Mouse (Mus musculus): ENCODE data around the gene Zdhhc3. TPM values are rescaled to one million over a fixed set of nuclear protein-coding genes. Genes with fewer than 3 reads are reported as not detected.
A peak's percentile ranks its signal among the peaks of the same experiment; 100 is the strongest.

Gene Zdhhc3
- polyA plus RNA-seq (2016; fragmentation: Nextera tagmentation; extraction: Ambion mirVana) = 76.8 and 83.4 TPM in 2 replicates

DNA sequence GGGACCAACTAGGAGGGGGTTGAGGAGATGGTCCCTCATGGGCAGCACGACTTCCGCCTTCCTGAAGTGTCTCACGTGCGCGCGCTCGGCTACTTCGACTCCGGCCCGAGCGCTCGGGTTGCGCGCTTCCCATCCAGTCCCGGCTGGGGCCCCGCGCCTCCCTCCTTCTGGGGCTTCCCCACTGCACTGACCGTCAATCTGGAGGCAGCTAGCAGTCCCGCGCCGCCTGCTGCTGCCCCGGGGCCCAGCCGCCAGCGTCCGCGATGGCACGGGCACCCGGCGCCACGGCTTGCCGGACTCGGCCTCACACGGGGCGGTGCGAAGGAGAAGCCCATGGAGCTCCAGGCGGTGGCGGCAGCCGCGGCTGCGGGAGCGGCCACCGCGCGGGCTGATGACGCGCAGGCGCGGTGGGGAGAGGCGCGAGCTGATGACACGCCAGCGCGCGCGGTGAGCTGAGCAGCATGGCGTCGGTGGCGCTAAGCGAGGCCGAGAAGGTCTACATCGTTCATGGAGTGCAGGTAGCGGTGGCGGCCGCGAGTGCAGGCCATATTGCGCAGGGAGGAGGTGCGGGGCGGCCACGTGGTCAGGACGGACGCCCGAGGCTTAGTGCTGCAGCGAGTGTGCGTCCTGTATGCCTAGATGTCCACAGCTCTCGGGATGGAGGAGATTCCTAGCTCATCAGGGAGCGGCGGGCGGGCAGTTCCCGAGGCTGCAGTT is at the start of gene Zdhhc3, which contains the start of gene Exosc7:
Gene Zdhhc3 (minus strand): TSS at position 401 of the 717 bp plus-strand sequence.
Gene Exosc7 (plus strand): TSS at position 411 of the 717 bp plus-strand sequence.
- WGBS = under 1% methylated on average over 79 of the region's 79 CpGs
- peak; percentile 90 for DNase-seq (ENCODE audit: low spot score)
- peak within 1 kb of the TSS; percentile 99 for H3K27ac ChIP-seq
- peak within 1 kb of the TSS; percentile 96 for H3K4me3 ChIP-seq
- peaks cover 24% of the 10 kb centered on the region for H3K4me1 ChIP-seq (replicated peaks)
- peaks cover 36% of the 10 kb centered on the region for H3K36me3 ChIP-seq
- no peaks in the 10 kb centered on the region for H3K27me3 ChIP-seq (ENCODE audit: insufficient read depth, poor library complexity, severe bottlenecking)
- H3K9me3 ChIP-seq = no peaks in the 10 kb centered on the region

DNA sequence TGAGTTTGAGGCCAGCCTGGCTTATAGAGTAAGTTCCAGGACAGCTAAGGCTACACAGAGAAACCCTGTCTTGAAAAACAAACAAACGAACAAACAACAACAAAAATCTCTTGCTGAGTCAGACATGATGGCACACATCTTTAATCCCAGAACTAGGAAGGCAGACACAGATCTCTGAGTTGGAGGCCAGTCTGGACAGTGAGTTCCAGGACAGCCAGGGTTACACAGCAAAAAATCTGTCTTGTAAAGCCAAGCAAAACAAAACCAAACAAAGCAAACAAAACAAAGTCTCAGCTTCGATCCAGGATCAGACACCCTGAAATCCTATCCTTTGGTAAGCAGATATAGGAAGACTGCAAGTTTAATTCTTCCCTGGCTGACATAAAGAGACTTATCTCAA is 48.8 kb upstream of the Zdhhc3 start:
- Histone ChIP-seq H3K27ac (no peak overlapping the region), H3K4me1 (replicated peaks) (peaks cover 4% of the 10 kb centered on the region), H3K27me3 (ENCODE audit: insufficient read depth, poor library complexity, severe bottlenecking) (peaks cover under 1% of the 10 kb centered on the region), H3K36me3 (no peaks in the 10 kb centered on the region), H3K4me3 (no peak overlapping the region), H3K9me3 (no peaks in the 10 kb centered on the region)
- WGBS = 78% methylated on average over 2 of the region's 2 CpGs
- DNase-seq (ENCODE audit: low spot score) = no peak

DNA sequence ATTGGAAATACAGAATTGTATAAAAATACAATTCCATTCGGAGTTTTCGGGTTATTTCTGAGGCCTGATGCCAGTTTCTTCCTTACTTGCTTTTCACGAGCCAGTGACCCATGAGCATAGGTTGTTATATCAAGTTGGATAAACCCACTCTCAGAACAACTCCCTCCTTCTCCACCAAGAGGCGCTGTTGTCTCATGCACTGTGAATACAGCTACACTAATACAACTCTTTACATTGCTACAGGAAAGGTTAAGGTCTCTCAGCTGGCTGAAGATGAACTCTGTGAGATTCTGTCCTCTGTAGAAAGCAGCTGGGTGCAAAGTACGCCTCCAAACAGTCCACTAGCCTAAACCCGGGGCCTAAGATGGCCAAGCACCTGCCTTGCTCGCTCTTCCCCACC is 46.3 kb upstream of the Zdhhc3 start:
- Histone ChIP-seq H3K27ac (no peak overlapping the region), H3K9me3 (no peaks in the 10 kb centered on the region), H3K4me1 (replicated peaks) (peaks cover 9% of the 10 kb centered on the region), H3K4me3 (no peak overlapping the region), H3K36me3 (no peaks in the 10 kb centered on the region), H3K27me3 (ENCODE audit: insufficient read depth, poor library complexity, severe bottlenecking) (peaks cover 8% of the 10 kb centered on the region)
- DNase-seq (ENCODE audit: low spot score) = peak; percentile 54
- WGBS = 60% methylated on average over 7 of the region's 7 CpGs

DNA sequence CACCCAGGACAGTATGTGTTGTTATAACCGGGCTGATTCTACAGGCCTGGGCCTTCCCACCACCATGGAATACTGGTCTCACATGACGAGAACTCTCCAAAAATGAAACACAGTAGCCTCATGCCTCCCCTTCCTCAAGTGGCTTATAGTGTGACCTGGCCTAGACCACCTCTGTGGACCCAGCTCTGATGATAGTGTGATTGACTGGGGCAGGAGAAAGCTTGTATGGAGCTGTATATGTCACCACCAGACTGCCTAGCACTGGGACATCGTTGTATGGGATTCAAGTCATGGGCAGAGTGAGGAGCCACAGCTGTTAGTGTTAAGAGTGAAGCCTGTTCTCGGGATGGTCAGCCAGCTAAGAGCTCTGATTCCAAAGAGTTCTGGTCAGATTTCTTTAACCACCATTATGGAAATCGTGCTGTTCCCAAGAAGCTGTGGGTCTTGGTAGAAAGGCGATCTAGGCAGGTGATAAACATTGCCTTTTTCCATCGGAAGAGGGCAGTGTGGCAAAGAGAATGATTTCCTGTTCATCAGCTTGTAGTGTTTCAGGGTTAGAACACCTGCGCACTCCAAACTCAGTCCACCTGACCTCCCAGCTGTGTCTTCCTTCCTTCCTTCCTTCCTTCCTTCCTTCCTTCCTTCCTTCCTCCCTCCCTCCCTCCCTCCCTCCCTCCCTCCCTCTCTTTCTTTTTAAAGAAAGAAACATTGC is 45.3 kb upstream of the Zdhhc3 start:
- H3K9me3 ChIP-seq = no peaks in the 10 kb centered on the region

DNA sequence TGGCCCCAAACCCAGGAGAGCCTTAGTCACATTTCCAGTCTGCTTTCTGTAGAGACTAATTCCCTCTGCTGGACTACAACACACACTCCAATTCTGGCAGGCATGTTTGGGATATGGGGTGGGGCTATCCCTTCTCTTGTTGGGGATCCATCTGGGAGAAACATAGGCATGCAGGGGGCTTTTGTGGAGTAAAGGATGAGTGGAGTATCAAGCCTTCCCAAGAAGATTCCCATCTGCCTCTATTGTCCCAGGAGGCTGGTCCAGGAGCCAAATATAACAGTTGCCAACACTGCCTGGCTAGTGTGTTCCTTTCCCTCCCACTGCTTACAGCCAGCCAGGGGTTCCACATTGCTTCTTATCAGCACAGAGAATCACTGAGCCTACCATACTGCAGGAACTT is 44.7 kb upstream of the Zdhhc3 start:
- H3K36me3 ChIP-seq = no peaks in the 10 kb centered on the region

More for the DNA sequence above, 45.3 kb upstream of the Zdhhc3 start:
- Histone ChIP-seq H3K27me3 (ENCODE audit: insufficient read depth, poor library complexity, severe bottlenecking) (peaks cover 8% of the 10 kb centered on the region), H3K4me1 (replicated peaks) (peaks cover 9% of the 10 kb centered on the region), H3K36me3 (no peaks in the 10 kb centered on the region), H3K27ac (no peak overlapping the region), H3K4me3 (no peak overlapping the region)
- no peak for DNase-seq (ENCODE audit: low spot score)
- WGBS = 58% methylated on average over 8 of the region's 8 CpGs

DNA sequence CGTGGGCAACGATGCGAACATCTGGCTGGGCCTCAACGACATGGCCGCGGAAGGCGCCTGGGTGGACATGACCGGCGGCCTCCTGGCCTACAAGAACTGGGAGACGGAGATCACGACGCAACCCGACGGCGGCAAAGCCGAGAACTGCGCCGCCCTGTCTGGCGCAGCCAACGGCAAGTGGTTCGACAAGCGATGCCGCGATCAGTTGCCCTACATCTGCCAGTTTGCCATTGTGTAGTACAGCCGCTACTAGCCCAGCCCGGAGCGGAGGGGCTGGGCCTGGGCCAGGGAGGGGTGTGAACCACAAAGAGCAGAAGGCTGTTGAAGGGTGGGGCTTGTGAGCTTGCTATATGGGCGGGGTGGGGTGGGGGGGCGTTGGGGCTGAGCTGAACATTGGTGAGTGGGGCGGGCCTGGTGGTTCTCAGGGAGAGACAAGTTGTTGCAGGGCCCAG is 43.9 kb upstream of the Zdhhc3 start:
- peak overlapping the region; percentile 50; the same call in 1 of the 2 replicates for H3K27ac ChIP-seq
- peak; percentile 27 for DNase-seq (ENCODE audit: low spot score)

More for the DNA sequence above, 44.7 kb upstream of the Zdhhc3 start:
- Histone ChIP-seq H3K9me3 (no peaks in the 10 kb centered on the region), H3K4me3 (no peak overlapping the region), H3K4me1 (replicated peaks) (peaks cover 9% of the 10 kb centered on the region), H3K27ac (no peak overlapping the region), H3K27me3 (ENCODE audit: insufficient read depth, poor library complexity, severe bottlenecking) (peaks cover 8% of the 10 kb centered on the region)
- no peak for DNase-seq (ENCODE audit: low spot score)

DNA sequence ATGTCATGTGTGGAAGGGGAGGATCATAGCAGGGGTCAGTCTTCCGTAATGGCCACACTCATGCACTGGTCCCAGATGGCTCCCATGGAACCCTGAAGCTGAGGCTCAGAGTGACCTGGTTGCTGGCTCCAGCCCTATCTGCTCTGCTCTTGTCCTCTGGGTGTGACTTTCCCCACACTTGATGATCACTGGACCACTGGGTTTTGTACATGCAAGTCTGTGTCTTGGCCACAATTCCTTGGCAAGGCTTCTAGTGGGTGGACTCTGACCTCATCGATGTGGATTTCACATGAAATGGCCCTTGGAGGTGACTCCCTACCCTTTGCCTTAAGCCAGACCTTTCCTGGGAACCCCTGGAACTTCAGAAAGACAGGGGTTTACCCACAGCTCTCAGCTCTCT is 40.1 kb upstream of the Zdhhc3 start:
- H3K4me1 ChIP-seq (replicated peaks) = peaks cover 9% of the 10 kb centered on the region
- WGBS = 91% methylated on average over 2 of the region's 2 CpGs
- H3K27ac ChIP-seq = no peak overlapping the region
- DNase-seq (ENCODE audit: low spot score) = no peak
- H3K36me3 ChIP-seq = no peaks in the 10 kb centered on the region
- H3K9me3 ChIP-seq = no peaks in the 10 kb centered on the region
- no peak overlapping the region for H3K4me3 ChIP-seq
- H3K27me3 ChIP-seq (ENCODE audit: insufficient read depth, poor library complexity, severe bottlenecking) = peaks cover 8% of the 10 kb centered on the region

More for the DNA sequence above, 43.9 kb upstream of the Zdhhc3 start:
- Histone ChIP-seq H3K36me3 (no peaks in the 10 kb centered on the region), H3K4me1 (replicated peaks) (peaks cover 9% of the 10 kb centered on the region), H3K4me3 (peak overlapping the region; percentile 35), H3K9me3 (no peaks in the 10 kb centered on the region), H3K27me3 (ENCODE audit: insufficient read depth, poor library complexity, severe bottlenecking) (peaks cover 8% of the 10 kb centered on the region)
- 25% methylated on average over 30 of the region's 30 CpGs for WGBS

DNA sequence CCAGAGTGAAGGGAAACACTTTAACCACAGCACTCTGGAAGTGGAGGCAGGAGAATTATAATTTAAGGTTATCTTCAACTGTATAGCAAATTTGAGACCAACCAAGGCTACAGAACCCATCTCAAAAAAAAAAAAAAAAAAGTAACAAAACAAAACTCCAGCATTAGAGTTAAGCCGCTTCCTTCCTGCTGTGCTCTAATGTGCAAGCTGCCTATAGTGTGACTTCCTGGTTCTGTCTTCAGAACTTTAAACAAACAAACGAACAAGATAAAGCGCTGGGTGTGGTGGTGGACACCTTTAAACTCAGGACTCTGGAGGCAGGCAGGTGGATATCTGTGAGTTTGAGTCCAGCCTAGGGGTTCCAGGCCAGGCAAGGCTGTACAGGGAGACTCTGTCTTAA is 39.0 kb upstream of the Zdhhc3 start:
- DNase-seq (ENCODE audit: low spot score) = no peak
- Histone ChIP-seq H3K27me3 (ENCODE audit: insufficient read depth, poor library complexity, severe bottlenecking) (peaks cover 8% of the 10 kb centered on the region), H3K4me3 (no peak overlapping the region), H3K9me3 (no peaks in the 10 kb centered on the region), H3K27ac (no peak overlapping the region), H3K4me1 (replicated peaks) (peaks cover 7% of the 10 kb centered on the region), H3K36me3 (no peaks in the 10 kb centered on the region)
- WGBS = 83% methylated on average over 3 of the region's 3 CpGs

DNA sequence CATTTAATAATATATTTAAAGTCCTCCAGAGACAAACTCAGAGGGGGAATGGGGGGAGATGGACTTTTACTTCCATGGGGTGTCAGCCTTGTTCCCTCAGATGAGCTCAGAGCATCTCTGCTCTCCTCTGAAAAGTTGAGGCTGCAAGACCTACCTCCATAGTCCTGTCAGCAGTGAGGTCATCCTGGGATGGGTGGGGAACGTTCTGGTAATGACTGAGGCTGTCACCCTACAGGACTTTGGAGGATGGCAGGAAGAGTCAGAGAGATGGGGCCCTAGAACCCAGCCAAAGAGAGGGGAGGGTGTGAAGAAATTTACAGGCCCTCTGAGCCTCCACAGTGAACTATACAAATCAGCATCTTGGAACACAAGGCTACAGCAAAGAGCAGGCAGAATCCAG is 38.6 kb upstream of the Zdhhc3 start:
- no peaks in the 10 kb centered on the region for H3K36me3 ChIP-seq
- H3K4me3 ChIP-seq = no peak overlapping the region
- H3K27ac ChIP-seq = no peak overlapping the region
- WGBS = 63% methylated on average over 1 of the region's 1 CpGs
- peaks cover 3% of the 10 kb centered on the region for H3K4me1 ChIP-seq (replicated peaks)
- H3K27me3 ChIP-seq (ENCODE audit: insufficient read depth, poor library complexity, severe bottlenecking) = peaks cover 5% of the 10 kb centered on the region
- no peak for DNase-seq (ENCODE audit: low spot score)
- no peaks in the 10 kb centered on the region for H3K9me3 ChIP-seq

DNA sequence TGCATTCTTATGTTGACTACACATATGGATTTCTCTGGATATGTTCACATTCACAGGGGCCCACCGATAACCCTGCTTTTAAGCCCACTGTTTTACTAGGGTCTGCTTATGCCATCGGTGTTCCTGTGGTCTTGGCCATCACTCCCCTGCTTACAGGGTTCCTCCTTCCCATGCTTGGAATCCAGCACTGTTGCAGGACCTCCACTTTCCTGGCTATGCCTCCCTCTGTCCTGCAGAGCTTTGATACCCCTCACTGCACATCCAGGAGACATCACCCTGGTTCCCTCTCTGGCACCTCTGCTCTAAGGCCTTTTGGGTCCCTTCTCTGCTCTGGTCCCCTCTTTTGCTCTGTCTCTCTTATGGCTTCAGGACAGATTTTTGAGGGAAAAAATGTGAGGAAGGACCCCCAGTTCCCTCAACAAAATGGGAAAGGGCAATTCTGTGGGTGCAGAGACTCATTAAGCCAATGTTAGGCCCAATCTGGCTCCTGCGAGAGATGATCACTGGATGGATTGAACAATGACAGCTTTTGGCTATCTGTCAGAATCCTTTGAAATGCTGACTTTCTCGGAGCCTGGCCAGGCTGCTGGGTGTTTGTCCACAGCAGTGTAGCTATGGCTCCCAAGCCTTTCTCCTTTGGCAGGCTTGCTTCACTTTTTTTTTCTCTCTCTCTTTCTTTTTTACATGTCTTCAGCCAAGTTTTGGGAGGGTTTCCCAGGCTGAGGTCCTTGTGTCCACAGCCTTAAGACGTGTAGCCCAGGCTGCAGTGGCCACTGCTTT is 37.4 kb upstream of the Zdhhc3 start, which contains the start of gene Clec3b:
Gene Clec3b (plus strand): TSS at position 706 of the 780 bp plus-strand sequence.
- Histone ChIP-seq H3K27me3 (ENCODE audit: insufficient read depth, poor library complexity, severe bottlenecking) (no peaks in the 10 kb centered on the region), H3K4me3 (no peak within 1 kb of the TSS), H3K4me1 (replicated peaks) (no peaks in the 10 kb centered on the region), H3K9me3 (peaks cover 5% of the 10 kb centered on the region; the same call in 1 of the 2 replicates), H3K27ac (no peak within 1 kb of the TSS), H3K36me3 (peaks cover 5% of the 10 kb centered on the region; the same call in 1 of the 2 replicates)
- 88% methylated on average over 5 of the region's 5 CpGs for WGBS
- DNase-seq (ENCODE audit: low spot score) = no peak

DNA sequence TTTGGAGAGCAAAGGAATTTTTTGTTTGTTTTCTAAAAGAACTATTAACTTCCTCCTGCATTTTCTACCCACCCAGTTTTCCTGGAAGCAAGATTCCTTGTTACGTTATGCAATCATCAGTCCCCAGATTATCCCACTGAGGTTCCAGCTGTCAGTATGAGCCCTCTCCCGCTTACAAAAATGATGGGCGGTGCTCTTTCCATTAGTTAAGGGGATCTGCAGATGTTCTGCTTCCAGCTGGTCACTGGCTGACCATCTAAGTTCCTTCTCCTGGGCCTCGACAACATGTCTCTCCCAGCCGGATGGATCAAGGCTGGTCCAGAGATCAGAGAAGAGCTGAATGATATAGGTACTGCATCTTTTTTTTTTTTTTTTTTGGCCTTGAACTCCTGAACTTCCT is 35.4 kb upstream of the Zdhhc3 start:
- Histone ChIP-seq H3K4me1 (replicated peaks) (no peaks in the 10 kb centered on the region), H3K9me3 (peaks cover 19% of the 10 kb centered on the region), H3K27ac (no peak overlapping the region), H3K27me3 (ENCODE audit: insufficient read depth, poor library complexity, severe bottlenecking) (no peaks in the 10 kb centered on the region), H3K4me3 (no peak overlapping the region), H3K36me3 (peaks cover 19% of the 10 kb centered on the region)
- DNase-seq (ENCODE audit: low spot score) = no peak
- WGBS = 86% methylated on average over 5 of the region's 5 CpGs

DNA sequence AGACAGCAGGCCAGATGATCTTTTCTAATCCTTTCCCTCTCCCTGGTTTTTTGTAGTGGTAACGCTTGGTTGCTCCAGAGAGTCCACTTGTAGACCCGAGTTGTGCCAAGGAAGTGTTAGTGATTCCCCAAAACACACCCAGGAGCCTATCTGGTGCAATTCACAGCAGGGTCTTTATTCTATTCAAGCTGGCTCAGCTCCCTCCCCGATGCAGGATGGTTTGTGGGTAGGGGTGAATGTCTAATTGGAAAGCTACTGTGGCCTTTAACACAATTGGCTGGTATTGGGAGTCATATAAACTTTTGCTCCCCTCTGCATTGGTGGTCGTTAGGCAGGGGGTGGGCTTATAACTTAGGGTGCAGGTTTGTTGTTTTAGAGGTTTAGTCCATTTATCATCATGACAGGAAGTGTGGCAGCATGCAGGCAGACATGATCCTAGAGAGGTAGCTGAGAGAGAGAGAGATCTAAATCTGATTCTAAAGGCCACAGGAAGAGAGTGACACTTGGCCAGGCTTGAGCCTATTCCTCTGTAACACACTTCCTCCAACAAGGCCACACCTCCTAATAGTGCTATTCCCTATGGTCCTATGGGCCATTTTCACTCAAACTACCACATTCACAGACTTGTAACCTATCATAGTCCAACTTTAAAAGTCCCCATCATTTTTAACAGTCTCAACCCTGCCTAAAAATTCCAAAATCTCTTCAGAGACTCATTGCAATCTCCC is 27.0 kb upstream of the Zdhhc3 start:
- no peak for DNase-seq (ENCODE audit: low spot score)
- peaks cover 94% of the 10 kb centered on the region for H3K36me3 ChIP-seq
- no peaks in the 10 kb centered on the region for H3K4me1 ChIP-seq (replicated peaks)

More for the DNA sequence above, 27.0 kb upstream of the Zdhhc3 start:
- H3K27me3 ChIP-seq (ENCODE audit: insufficient read depth, poor library complexity, severe bottlenecking) = no peaks in the 10 kb centered on the region
- H3K4me3 ChIP-seq = no peak overlapping the region
- peaks cover 18% of the 10 kb centered on the region for H3K9me3 ChIP-seq
- WGBS = 89% methylated on average over 4 of the region's 4 CpGs
- no peak overlapping the region for H3K27ac ChIP-seq

Data from hindbrain, embryonic 10.5 days (tissue).